Mouse (Mus musculus) mature B cell (primary cell): ENCODE measurements around the gene Smndc1.

ENCODE experiments used
- in situ Hi-C: fragments of 300-500 bp; cut with MboI; formaldehyde crosslinking; loops from 2 replicates; pipeline ENCODE4 v1.14.3; 2019

The Smndc1 gene

GRCm38 (mm10) chr19:53353864-53354263 is 36.5 kb downstream of the Smndc1 start:
- in situ Hi-C loops: no loop called here

GRCm38 (mm10) chr19:53345766-53346165 is 44.6 kb downstream of the Smndc1 start:
- in situ Hi-C loops: no loop called here

GRCm38 (mm10) chr19:53344062-53344461 is 46.3 kb downstream of the Smndc1 start:
- in situ Hi-C loops: no loop called here

GRCm38 (mm10) chr19:53343174-53343881 is 47.0 kb downstream of the Smndc1 start:
- in situ Hi-C loops: no loop called here

- in situ Hi-C loops: no loop called here
Measured at GRCm38 (mm10) chr19:53340423-53340822, 50.0 kb downstream of the Smndc1 start.

- in situ Hi-C loops: no loop called here
Measured at GRCm38 (mm10) chr19:53335241-53335640, 55.1 kb downstream of the Smndc1 start.

GRCm38 (mm10) chr19:53333730-53334129 is 56.6 kb downstream of the Smndc1 start:
- in situ Hi-C loops: no loop called here

- in situ Hi-C loops: no loop called here
Measured at GRCm38 (mm10) chr19:53331882-53332500, 58.4 kb downstream of the Smndc1 start.

GRCm38 (mm10) chr19:53329992-53330381 is 60.4 kb downstream of the Smndc1 start:
- in situ Hi-C loops: no loop called here
